Mouse (Mus musculus): ENCODE measurements around the gene 1700061G19Rik.
"Not testable (repeated sequence)": the region's sequence is repeated elsewhere in the genome, so short reads cannot be mapped to it uniquely, and the experiment has no call there.

Gene 1700061G19Rik

GRCm38 (mm10) chr17:56870287-56870953, 4.9 kb upstream of the 1700061G19Rik start:
- DNase-seq (ENCODE audit: extremely low spot score, low read depth, low spot score), result no peak

GRCm38 (mm10) chr17:56871767-56872166, 3.5 kb upstream of the 1700061G19Rik start:
- DNase-seq (ENCODE audit: extremely low spot score, low read depth, low spot score), result no peak

- DNase-seq (ENCODE audit: extremely low spot score, low read depth, low spot score), result no peak
Observed at GRCm38 (mm10) chr17:56872512-56872911, 2.8 kb upstream of the 1700061G19Rik start.

GRCm38 (mm10) chr17:56874237-56874636, 1.0 kb upstream of the 1700061G19Rik start, which contains the start of gene Acsbg2:
Acsbg2 (minus strand) TSS chr17:56874447.
- no peak for DNase-seq (ENCODE audit: extremely low spot score, low read depth, low spot score)

GRCm38 (mm10) chr17:56876465-56876864, 1.2 kb downstream of the 1700061G19Rik start:
- no peak for DNase-seq (ENCODE audit: extremely low spot score, low read depth, low spot score)

- no peak for DNase-seq (ENCODE audit: extremely low spot score, low read depth, low spot score)
Observed at GRCm38 (mm10) chr17:56876981-56877380, 1.7 kb downstream of the 1700061G19Rik start.

- no peak for DNase-seq (ENCODE audit: extremely low spot score, low read depth, low spot score)
Observed at GRCm38 (mm10) chr17:56877426-56877825, 2.1 kb downstream of the 1700061G19Rik start.

- no peak for DNase-seq (ENCODE audit: extremely low spot score, low read depth, low spot score)
Observed at GRCm38 (mm10) chr17:56883612-56884011, 8.3 kb downstream of the 1700061G19Rik start.

- DNase-seq (ENCODE audit: extremely low spot score, low read depth, low spot score), result no peak
Observed at GRCm38 (mm10) chr17:56884331-56884730, 9.1 kb downstream of the 1700061G19Rik start.

GRCm38 (mm10) chr17:56884809-56885208, 9.5 kb downstream of the 1700061G19Rik start:
- no peak for DNase-seq (ENCODE audit: extremely low spot score, low read depth, low spot score)

- no peak for DNase-seq (ENCODE audit: extremely low spot score, low read depth, low spot score)
Observed at GRCm38 (mm10) chr17:56888050-56888449, 12.8 kb downstream of the 1700061G19Rik start.

GRCm38 (mm10) chr17:56890018-56890417, 14.7 kb downstream of the 1700061G19Rik start:
- no peak for DNase-seq (ENCODE audit: extremely low spot score, low read depth, low spot score)

- no peak for DNase-seq (ENCODE audit: extremely low spot score, low read depth, low spot score)
Observed at GRCm38 (mm10) chr17:56895368-56895918, 20.2 kb downstream of the 1700061G19Rik start.

GRCm38 (mm10) chr17:56896513-56897129, 21.3 kb downstream of the 1700061G19Rik start:
- DNase-seq (ENCODE audit: extremely low spot score, low read depth, low spot score), result no peak

- peak; percentile 30 for DNase-seq (ENCODE audit: extremely low spot score, low read depth, low spot score)
Observed at GRCm38 (mm10) chr17:56897630-56898195, 22.4 kb downstream of the 1700061G19Rik start.

GRCm38 (mm10) chr17:56902698-56903097, 27.4 kb downstream of the 1700061G19Rik start:
- DNase-seq (ENCODE audit: extremely low spot score, low read depth, low spot score), result no peak

- DNase-seq (ENCODE audit: extremely low spot score, low read depth, low spot score), result no peak
Observed at GRCm38 (mm10) chr17:56906166-56906565, 30.9 kb downstream of the 1700061G19Rik start.

- no peak for DNase-seq (ENCODE audit: extremely low spot score, low read depth, low spot score)
Observed at GRCm38 (mm10) chr17:56907096-56907495, 31.8 kb downstream of the 1700061G19Rik start.

GRCm38 (mm10) chr17:56907887-56908286, 32.6 kb downstream of the 1700061G19Rik start:
- no peak for DNase-seq (ENCODE audit: extremely low spot score, low read depth, low spot score)

GRCm38 (mm10) chr17:56909764-56910163, 34.5 kb downstream of the 1700061G19Rik start:
- not testable (repeated sequence) for DNase-seq (ENCODE audit: extremely low spot score, low read depth, low spot score)

GRCm38 (mm10) chr17:56913023-56913422, 37.7 kb downstream of the 1700061G19Rik start:
- no peak for DNase-seq (ENCODE audit: extremely low spot score, low read depth, low spot score)

- no peak for DNase-seq (ENCODE audit: extremely low spot score, low read depth, low spot score)
Observed at GRCm38 (mm10) chr17:56913444-56913843, 38.2 kb downstream of the 1700061G19Rik start.

All from hindlimb bud, embryonic 11.5 days (tissue).